Mouse (Mus musculus) CH12.LX (cell line): ENCODE data around the gene Efemp2. TPM values are rescaled to one million over a fixed set of nuclear protein-coding genes. Genes with fewer than 3 reads are reported as not detected.
A peak's percentile ranks its signal among the peaks of the same experiment; 100 is the strongest.

ENCODE experiments used
- DNase-seq: peaks from one replicate; pipeline ENCODE4 v3.0.0-alpha.2; 2013; ENCODE audit errors: extremely low read depth
- H3K27ac ChIP-seq: 2 replicates; pipeline ENCODE4 v1.5.1; 2012; ENCODE audit warnings: low read depth, mild to moderate bottlenecking, control low read depth, moderate library complexity; ENCODE audit not compliant: insufficient read depth
- H3K27me3 ChIP-seq: replicated peaks from 2 replicates; pipeline ENCODE3; 2012; ENCODE audit warnings: inconsistent platforms
- H3K36me3 ChIP-seq, 2 experiments: replicated peaks in 1 of 2; 2 replicates each; pipeline versions ENCODE3 to v1.6.1; 2012; ENCODE audit warnings: inconsistent platforms in 1 of 2, low read length in 1 of 2, mild to moderate bottlenecking in 1 of 2, mixed read lengths in 1 of 2, moderate library complexity in 1 of 2; ENCODE audit not compliant: control insufficient read depth in 1 of 2, insufficient read depth in 1 of 2
- H3K4me1 ChIP-seq, 2 experiments: 2 replicates each; pipeline ENCODE4 v1.6.1; 2012; ENCODE audit warnings: inconsistent platforms in 1 of 2, moderate library complexity in 1 of 2; ENCODE audit not compliant: insufficient read depth in 2 of 2, control insufficient read depth in 1 of 2
- H3K4me2 ChIP-seq: 2 replicates; pipeline ENCODE4 v1.6.1; 2012; ENCODE audit warnings: low read depth, mild to moderate bottlenecking, control low read depth; ENCODE audit not compliant: poor library complexity, insufficient read depth, severe bottlenecking
- H3K4me3 ChIP-seq, 3 experiments: fragments of 150-350 bp in 1 of 3; sonication (generic) in 1 of 3; replicated peaks in 1 of 3; 2 replicates each; pipeline versions ENCODE3 to v1.5.1; 2011 to 2012; ENCODE audit warnings: low read depth in 2 of 3, low read length in 2 of 3, mild to moderate bottlenecking in 2 of 3, moderate library complexity in 2 of 3, control low read depth in 1 of 3, improper control_type of control experiment in 1 of 3, inconsistent platforms in 1 of 3, mixed read lengths in 1 of 3; ENCODE audit not compliant: poor library complexity in 1 of 3
- H3K79me2 ChIP-seq: replicated peaks from 2 replicates; pipeline ENCODE4 v1.6.1; 2012; ENCODE audit warnings: mild to moderate bottlenecking, moderate library complexity; ENCODE audit not compliant: control insufficient read depth, poor library complexity, insufficient read depth, severe bottlenecking; ENCODE audit errors: extremely low read depth
- H3K9ac ChIP-seq: 2 replicates; pipeline ENCODE4 v1.6.1; 2012; ENCODE audit warnings: low read depth, mild to moderate bottlenecking, control low read depth, moderate library complexity; ENCODE audit not compliant: insufficient read depth
- H3K9me3 ChIP-seq: replicated peaks from 2 replicates; pipeline ENCODE3; 2012; ENCODE audit warnings: low read length, inconsistent platforms, mixed read lengths
- CHD1 ChIP-seq: IDR thresholded peaks from 2 replicates; pipeline ENCODE4 v1.6.1; 2012; ENCODE audit warnings: low read depth, low read length, improper control_type of control experiment, inconsistent platforms
- CHD2 ChIP-seq: IDR thresholded peaks from 2 replicates; pipeline ENCODE4 v1.6.1; 2011; ENCODE audit warnings: low read length, improper control_type of control experiment
- E2F4 ChIP-seq: IDR thresholded peaks from 2 replicates; pipeline ENCODE4 v1.6.1; 2011; ENCODE audit warnings: low read depth, low read length, improper control_type of control experiment; ENCODE audit not compliant: insufficient replicate concordance
- ELF1 ChIP-seq: IDR thresholded peaks from 2 replicates; pipeline ENCODE4 v1.6.1; 2014; ENCODE audit warnings: low read depth, mild to moderate bottlenecking, inconsistent platforms, low read length, improper control_type of control experiment
- ETS1 ChIP-seq: conservative IDR thresholded peaks from 2 replicates; pipeline ENCODE4 v1.6.1; 2012; ENCODE audit warnings: low read depth, mild to moderate bottlenecking, inconsistent platforms, low read length, improper control_type of control experiment, moderate library complexity
- GABPA ChIP-seq: IDR thresholded peaks from 2 replicates; pipeline ENCODE4 v1.6.1; 2012; ENCODE audit warnings: low read depth, low read length, improper control_type of control experiment, inconsistent platforms; ENCODE audit not compliant: insufficient replicate concordance
- HCFC1 ChIP-seq: IDR thresholded peaks from 2 replicates; pipeline ENCODE4 v1.6.1; 2012; ENCODE audit warnings: low read depth, mild to moderate bottlenecking, inconsistent platforms, low read length, improper control_type of control experiment
- IRF4 ChIP-seq: IDR thresholded peaks from 2 replicates; pipeline ENCODE4 v1.6.1; 2014; ENCODE audit warnings: low read depth, mild to moderate bottlenecking, inconsistent platforms, low read length, improper control_type of control experiment
- JUN ChIP-seq: IDR thresholded peaks from 2 replicates; pipeline ENCODE4 v1.6.1; 2011; ENCODE audit warnings: low read depth, mild to moderate bottlenecking, low read length, improper control_type of control experiment, moderate library complexity; ENCODE audit not compliant: insufficient read depth
- JUND ChIP-seq: conservative IDR thresholded peaks from 2 replicates; pipeline ENCODE4 v1.6.1; 2011; ENCODE audit warnings: low read depth, low read length, improper control_type of control experiment
- KAT2A ChIP-seq: IDR thresholded peaks from 2 replicates; pipeline ENCODE4 v1.6.1; 2012; ENCODE audit warnings: low read length, improper control_type of control experiment, inconsistent platforms; ENCODE audit not compliant: insufficient replicate concordance
- MAFK ChIP-seq: IDR thresholded peaks from 2 replicates; pipeline ENCODE4 v1.6.1; 2011; ENCODE audit warnings: low read length, improper control_type of control experiment; ENCODE audit not compliant: insufficient replicate concordance
- MAX ChIP-seq: IDR thresholded peaks from 2 replicates; pipeline ENCODE4 v1.6.1; 2011; ENCODE audit warnings: low read length, improper control_type of control experiment
- MEF2A ChIP-seq: IDR thresholded peaks from 2 replicates; pipeline ENCODE4 v1.6.1; 2014; ENCODE audit warnings: low read depth, mild to moderate bottlenecking, inconsistent platforms, low read length, improper control_type of control experiment, borderline replicate concordance
- MXI1 ChIP-seq: IDR thresholded peaks from 2 replicates; pipeline ENCODE4 v1.6.1; 2011; ENCODE audit warnings: mild to moderate bottlenecking, low read depth, low read length, improper control_type of control experiment
- MYC ChIP-seq: IDR thresholded peaks from 2 replicates; pipeline ENCODE4 v1.6.1; 2011; ENCODE audit warnings: low read depth, mild to moderate bottlenecking, improper control_type of control experiment, low read length
- NELFE ChIP-seq: IDR thresholded peaks from 2 replicates; pipeline ENCODE4 v1.6.1; 2011; ENCODE audit warnings: low read depth, low read length, improper control_type of control experiment
- NRF1 ChIP-seq: IDR thresholded peaks from 2 replicates; pipeline ENCODE4 v1.6.1; 2014; ENCODE audit warnings: low read depth, mild to moderate bottlenecking, inconsistent platforms, low read length, improper control_type of control experiment, moderate library complexity
- PAX5 ChIP-seq: IDR thresholded peaks from 2 replicates; pipeline ENCODE4 v1.6.1; 2012; ENCODE audit warnings: low read length, inconsistent platforms, mixed read lengths
- POLR2A ChIP-seq: IDR thresholded peaks from 2 replicates; pipeline ENCODE4 v1.6.1; 2011; ENCODE audit warnings: low read depth, mild to moderate bottlenecking, improper control_type of control experiment, low read length
- POLR2AphosphoS2 ChIP-seq: IDR thresholded peaks from 2 replicates; pipeline ENCODE4 v1.6.1; 2011; ENCODE audit warnings: low read depth, low read length, improper control_type of control experiment
- RAD21 ChIP-seq: IDR thresholded peaks from 2 replicates; pipeline ENCODE4 v1.6.1; 2011; ENCODE audit warnings: low read depth, mild to moderate bottlenecking, low read length, improper control_type of control experiment, moderate library complexity
- RCOR1 ChIP-seq: conservative IDR thresholded peaks from 2 replicates; pipeline ENCODE4 v1.6.1; 2012; ENCODE audit warnings: low read depth, mild to moderate bottlenecking, inconsistent platforms, low read length, improper control_type of control experiment
- SIN3A ChIP-seq: IDR thresholded peaks from 2 replicates; pipeline ENCODE4 v1.6.1; 2012; ENCODE audit warnings: low read length, improper control_type of control experiment, inconsistent platforms
- TBP ChIP-seq: conservative IDR thresholded peaks from 2 replicates; pipeline ENCODE4 v1.6.1; 2011; ENCODE audit warnings: low read depth, low read length, improper control_type of control experiment
- TCF12 ChIP-seq: IDR thresholded peaks from 2 replicates; pipeline ENCODE4 v1.6.1; 2014; ENCODE audit warnings: low read depth, mild to moderate bottlenecking, inconsistent platforms, low read length, improper control_type of control experiment
- UBTF ChIP-seq: IDR thresholded peaks from 2 replicates; pipeline ENCODE4 v1.6.1; 2012; ENCODE audit warnings: low read depth, mild to moderate bottlenecking, inconsistent platforms, low read length, improper control_type of control experiment, moderate library complexity
- ZMIZ1 ChIP-seq: IDR thresholded peaks from 2 replicates; pipeline ENCODE4 v1.6.1; 2012; ENCODE audit warnings: low read depth, mild to moderate bottlenecking, inconsistent platforms, low read length, improper control_type of control experiment
- ZNF384 ChIP-seq: IDR thresholded peaks from 2 replicates; pipeline ENCODE4 v1.6.1; 2012; ENCODE audit warnings: low read depth, low read length, improper control_type of control experiment, inconsistent platforms
- dilution Hi-C: fragments of 300-500 bp; cut with MboI; formaldehyde crosslinking; loops from 2 replicates; pipeline ENCODE4 v1.14.3; 2020; ENCODE audit warnings: low sequenced_read_pairs; ENCODE audit not compliant: extremely low pct_unique_long_range_greater_than_20kb, extremely low pct_ligation_motif_present
- in situ Hi-C: fragments of 300-500 bp; cut with MboI; formaldehyde crosslinking; loops from 3 replicates; pipeline ENCODE4 v1.14.3; 2019; ENCODE audit warnings: low sequenced_read_pairs, low pct_ligation_motif_present, low pct_unique_long_range_greater_than_20kb, mixed read lengths
- polyA plus RNA-seq: library from polyadenylated mRNA; unstranded; fragments of >175 nt; gene quantifications from 2 replicates; pipeline ENCODE4 v1.2.1, GENCODE M21; 2012; ENCODE audit warnings: low read depth; ENCODE audit not compliant: insufficient read length
- total RNA-seq, 2 experiments: library from RNA; depleted of rRNA; stranded (reverse); fragments of 300-350 nt in 1 of 2; fragments of >200 nt in 1 of 2; gene quantifications; 2 replicates each; pipeline ENCODE4 v1.2.3; 2012 to 2014

Efemp2 gene
- total and polyA plus RNA-seq, 3 experiments, result 0.50 to 0.51 TPM; not detected in 1

GRCm38 (mm10) chr19:5460465-5460911 is 13.3 kb upstream of the Efemp2 start, which contains the start of gene Fibp:
Gene Fibp, plus strand, starts transcription at chr19:5460615.
- Histone ChIP-seq H3K36me3 (peaks cover 32 to 43% of the 10 kb centered on the region in 2 experiments), H3K4me1 (peaks cover 9 to 34% of the 10 kb centered on the region in 2 experiments; a peak in 3 of 4 replicates)
- dilution Hi-C loops, result no loop called here

GRCm38 (mm10) chr19:5461411-5461810 is 12.3 kb upstream of the Efemp2 start:
- Histone ChIP-seq H3K4me2 (peak overlapping the region; percentile 93), H3K9me3 (no peaks in the 10 kb centered on the region), H3K9ac (peak overlapping the region; percentile 85), H3K4me1 (peaks cover 5 to 25% of the 10 kb centered on the region in 2 experiments; a peak in 3 of 4 replicates)
- dilution Hi-C loops (no loop called here), in situ Hi-C loops (no loop called here)
- TF ChIP-seq POLR2AphosphoS2 (no peak), ETS1 (no peak), MAX (no peak), E2F4 (no peak)
- TF ChIP-seq, all 38 proteins: peak for 0
- Histone ChIP-seq H3K4me3 (peak overlapping the region; percentile 86 to 97 (median 88)), H3K36me3 (peaks cover 42 to 50% of the 10 kb centered on the region in 2 experiments), H3K79me2 (peaks cover 8% of the 10 kb centered on the region), H3K27me3 (peaks cover 7% of the 10 kb centered on the region), H3K27ac (no peak overlapping the region)
- no peak for DNase-seq

More at GRCm38 (mm10) chr19:5460465-5460911, 13.3 kb upstream of the Efemp2 start, which contains the start of gene Fibp:
- peaks cover 7% of the 10 kb centered on the region for H3K27me3 ChIP-seq
- H3K9me3 ChIP-seq, result no peaks in the 10 kb centered on the region
- H3K9ac ChIP-seq, result peak within 1 kb of the TSS; percentile 85
- peak; percentile 90 for DNase-seq
- H3K79me2 ChIP-seq, result peaks cover 12% of the 10 kb centered on the region
- H3K27ac ChIP-seq, result no peak within 1 kb of the TSS; the same call in 1 of the 2 replicates
- in situ Hi-C loops, result no loop called here
- TF ChIP-seq MXI1, result peak; percentile 75
- TF ChIP-seq MAX, result no peak
- TF ChIP-seq JUN, result no peak
- no peak for TF ChIP-seq E2F4
- TF ChIP-seq KAT2A, result peak; percentile 79; the same call in 1 of the 2 replicates
- TF ChIP-seq MAFK, result 0 out of 2 replicates have a peak, but pooled peaks have one; percentile 4
- peak; percentile 60; the same call in 1 of the 2 replicates for TF ChIP-seq MEF2A
- peak; percentile 48; the same call in 1 of the 2 replicates for TF ChIP-seq JUND
- peak; percentile 51; the same call in 1 of the 2 replicates for TF ChIP-seq CHD1
- 0 out of 2 replicates have a peak, but pooled peaks have one; percentile 46 for TF ChIP-seq CHD2
- peak; percentile 81 for TF ChIP-seq RCOR1
- TF ChIP-seq POLR2A, result peak; percentile 93
- peak; percentile 64; the same call in 1 of the 2 replicates for TF ChIP-seq ZMIZ1
- no peak for TF ChIP-seq MYC
- no peak; the same call in 1 of the 2 replicates for TF ChIP-seq GABPA
- peak; percentile 95 for TF ChIP-seq UBTF
- TF ChIP-seq TCF12, result peak; percentile 95
- 0 out of 2 replicates have a peak, but pooled peaks have one; percentile 32 for TF ChIP-seq NRF1
- peak; percentile 95 for TF ChIP-seq SIN3A
- TF ChIP-seq ZNF384, result no peak
- TF ChIP-seq HCFC1, result peak; percentile 92
- peak; percentile 73; the same call in 1 of the 2 replicates for TF ChIP-seq IRF4
- TF ChIP-seq ELF1, result peak; percentile 93
- no peak for TF ChIP-seq PAX5
- TF ChIP-seq TBP, result peak; percentile 94
- no peak for TF ChIP-seq RAD21
- no peak; the same call in none of the 2 replicates for TF ChIP-seq NELFE
- peak; percentile 29; the same call in 1 of the 2 replicates for TF ChIP-seq ETS1
- TF ChIP-seq POLR2AphosphoS2, result peak; percentile 81; the same call in 1 of the 2 replicates
- H3K4me3 ChIP-seq, result peak within 1 kb of the TSS; percentile 86 to 97 (median 88)
- H3K4me2 ChIP-seq, result peak within 1 kb of the TSS; percentile 93
